Mouse (Mus musculus) mature B cell (primary cell): Measurements from ENCODE around the gene Alx3.

Experiments used
- in situ Hi-C: fragments of 300-500 bp; cut with MboI; formaldehyde crosslinking; loops from 2 replicates; pipeline ENCODE4 v1.14.3; 2019

Alx3 gene

DNA sequence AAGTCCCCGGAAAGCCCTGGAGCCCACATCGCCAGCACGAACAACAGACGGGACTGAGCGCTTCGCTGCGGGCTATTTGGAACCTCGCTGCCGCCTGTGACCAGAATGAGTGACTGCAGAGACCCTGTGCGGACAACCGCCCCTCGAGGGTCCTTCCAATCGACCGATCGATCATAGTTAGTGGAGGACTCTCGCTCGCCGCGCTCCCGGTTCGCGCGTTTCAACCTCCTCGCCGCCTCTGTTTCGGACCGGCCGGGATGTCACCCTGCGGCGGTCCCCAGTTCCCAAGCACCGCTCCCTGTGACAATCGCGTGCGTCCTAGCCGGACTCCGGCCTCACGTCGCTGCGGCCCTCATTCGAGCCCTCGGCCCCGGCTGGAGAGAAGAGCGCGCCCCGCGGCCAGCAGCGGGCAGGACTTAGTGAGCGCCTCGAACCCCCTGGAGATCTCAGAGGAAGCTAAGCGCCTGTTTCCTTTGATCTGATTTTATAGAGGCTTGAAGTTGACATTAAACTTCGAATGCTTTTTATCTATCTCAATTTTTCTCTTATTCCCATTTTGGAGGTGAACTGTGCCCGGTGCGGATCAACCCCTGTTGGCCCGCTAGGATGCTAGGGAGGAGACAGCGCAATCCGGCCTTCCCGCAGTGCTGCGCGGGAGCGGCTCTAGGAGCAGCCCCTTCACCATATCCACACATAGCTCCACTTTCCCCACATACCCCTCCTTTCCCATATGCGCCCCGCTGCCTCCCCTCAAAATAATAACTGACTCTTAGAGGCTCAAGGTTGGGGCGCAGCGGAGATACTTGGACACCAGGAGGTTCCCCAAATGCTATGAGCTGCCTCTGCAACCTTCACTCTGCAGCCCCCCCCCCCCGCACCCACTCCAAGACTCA is 11.7 kb upstream of the Alx3 start:
- in situ Hi-C loops, result no loop called here

DNA sequence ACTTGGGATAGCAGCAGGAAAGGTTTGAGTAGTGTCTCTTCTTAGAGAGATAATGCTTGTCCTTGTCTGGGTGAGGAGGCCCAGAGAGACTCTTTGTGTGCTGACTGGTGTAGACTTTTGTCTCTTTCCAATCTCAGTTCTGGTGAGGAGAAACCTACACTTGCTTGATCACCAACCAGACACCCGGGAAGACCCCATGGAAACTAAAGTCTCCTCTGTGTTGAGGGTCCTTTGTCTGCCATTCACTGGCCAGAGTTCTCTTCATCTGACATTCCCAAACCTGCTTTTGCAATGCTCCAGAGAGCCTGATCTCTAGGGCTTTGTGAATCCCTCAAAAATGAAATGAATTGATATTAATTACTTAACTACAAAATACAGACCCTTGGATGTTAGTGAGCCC is 10.9 kb upstream of the Alx3 start:
- in situ Hi-C loops, result no loop called here

DNA sequence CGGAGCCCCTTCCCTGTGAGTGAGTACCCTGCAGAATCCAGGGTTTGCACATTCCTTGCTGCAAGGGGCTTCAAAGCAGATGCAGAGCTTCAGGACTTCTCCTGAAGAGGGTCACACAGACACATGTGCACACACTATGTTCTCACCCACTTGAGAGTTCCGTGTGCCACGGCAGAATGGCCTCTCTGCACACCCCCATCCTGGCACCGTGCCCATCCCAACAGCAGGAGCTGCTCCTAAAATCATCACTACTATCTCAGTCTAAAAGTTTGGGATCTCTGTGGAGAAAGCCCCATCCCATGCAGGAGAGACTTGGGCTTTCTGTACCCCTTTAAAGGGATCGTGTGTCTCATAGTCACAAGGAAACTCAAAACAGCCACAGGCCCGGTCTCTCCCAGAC is 8.3 kb upstream of the Alx3 start:
- in situ Hi-C loops, result no loop called here

DNA sequence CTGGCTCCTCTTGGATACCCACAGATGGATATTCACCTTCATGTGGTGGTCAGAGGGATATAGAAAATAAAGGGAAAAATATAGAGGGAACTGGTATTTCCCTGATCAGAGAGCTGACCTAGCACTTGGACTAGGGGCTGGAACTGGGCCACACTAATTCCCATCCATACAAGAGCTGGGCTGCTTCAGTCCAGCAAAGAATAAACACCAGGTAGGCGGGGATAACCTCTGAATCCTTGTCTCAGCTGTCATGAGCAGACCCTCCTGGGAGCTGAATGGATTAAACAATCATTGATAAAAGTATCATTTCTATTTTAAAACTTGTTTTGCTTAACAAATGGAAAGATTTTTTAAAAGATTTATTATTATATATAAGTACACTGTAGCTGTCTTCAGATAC is 3.2 kb upstream of the Alx3 start:
- in situ Hi-C loops, result no loop called here

DNA sequence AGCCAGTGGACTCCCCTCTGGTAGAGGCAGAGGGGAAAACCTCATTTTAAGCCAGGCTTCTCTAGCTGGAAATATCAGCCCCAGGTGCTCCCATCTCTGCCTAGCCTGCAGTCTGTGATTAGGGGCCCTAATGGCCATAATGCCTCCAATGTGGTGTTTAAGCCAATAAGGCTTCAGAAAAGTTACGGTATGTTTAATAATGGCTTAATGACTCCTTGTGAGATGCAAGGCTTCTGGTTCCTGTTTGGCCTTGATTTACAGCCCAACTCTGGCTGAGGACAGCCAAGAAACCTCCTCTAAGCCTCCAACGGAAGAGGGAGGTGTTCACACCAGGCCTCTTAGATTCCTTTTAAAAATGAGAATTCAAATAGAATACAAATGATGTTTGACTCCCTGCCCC is 1.2 kb upstream of the Alx3 start:
- in situ Hi-C loops, result no loop called here

DNA sequence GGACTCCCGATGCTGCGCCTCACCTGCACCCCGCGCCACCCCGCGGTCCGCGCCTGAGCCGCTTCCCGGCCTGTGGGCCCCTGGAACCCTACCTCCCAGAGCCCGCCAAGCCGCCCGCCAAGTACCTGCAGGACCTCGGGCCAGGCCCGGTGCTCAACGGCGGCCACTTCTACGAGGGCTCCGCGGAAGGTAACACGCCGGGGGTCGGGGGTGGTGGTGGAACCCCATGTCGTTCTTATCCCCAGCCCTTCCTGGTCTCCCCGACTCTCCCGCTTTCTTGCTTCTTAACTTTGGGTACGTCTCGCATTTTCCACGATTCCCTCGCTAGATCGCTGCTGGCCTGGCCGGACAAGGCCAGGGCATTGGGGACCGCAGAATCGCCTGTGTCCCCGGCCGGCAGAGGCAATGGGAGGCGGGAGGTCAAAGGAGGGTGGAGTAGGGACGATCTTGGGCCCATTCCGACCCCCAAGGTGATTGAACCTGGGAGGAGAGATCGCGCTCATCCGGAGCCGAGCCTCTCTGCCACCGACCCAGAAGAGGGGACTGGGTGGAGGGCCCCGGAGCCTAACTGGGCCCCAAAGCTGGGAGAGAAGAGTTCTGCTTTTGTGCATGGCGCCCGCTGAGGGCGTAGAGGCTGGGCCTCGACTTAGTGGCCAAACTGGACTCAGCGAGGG is 570 bp downstream of the Alx3 start:
- in situ Hi-C loops, result no loop called here

DNA sequence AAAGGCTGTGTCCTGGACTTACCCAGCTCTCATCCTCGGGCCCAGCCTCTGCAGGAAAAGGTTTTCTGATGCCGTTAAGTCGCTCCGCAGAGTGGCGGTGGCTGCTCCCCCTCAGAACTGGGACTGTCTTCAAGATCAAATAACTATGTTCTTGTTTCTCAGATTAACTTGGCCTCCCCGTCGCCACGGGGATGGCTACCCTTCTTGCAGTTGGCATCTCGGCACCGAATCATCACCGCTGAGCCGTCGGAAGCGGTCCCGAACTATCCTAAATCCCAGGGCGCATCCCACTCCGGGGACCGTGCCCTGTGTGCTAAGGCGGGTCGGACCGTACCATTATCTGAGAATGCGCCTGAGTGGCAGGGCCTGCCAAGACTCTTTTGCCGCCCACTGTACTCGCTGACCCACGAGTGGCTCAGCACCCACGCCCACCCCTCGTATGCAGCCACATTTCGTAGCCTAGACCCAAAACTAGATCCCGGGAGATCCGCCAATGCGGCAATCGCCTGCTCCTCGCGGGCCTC is 1.2 kb downstream of the Alx3 start:
- in situ Hi-C loops, result no loop called here

DNA sequence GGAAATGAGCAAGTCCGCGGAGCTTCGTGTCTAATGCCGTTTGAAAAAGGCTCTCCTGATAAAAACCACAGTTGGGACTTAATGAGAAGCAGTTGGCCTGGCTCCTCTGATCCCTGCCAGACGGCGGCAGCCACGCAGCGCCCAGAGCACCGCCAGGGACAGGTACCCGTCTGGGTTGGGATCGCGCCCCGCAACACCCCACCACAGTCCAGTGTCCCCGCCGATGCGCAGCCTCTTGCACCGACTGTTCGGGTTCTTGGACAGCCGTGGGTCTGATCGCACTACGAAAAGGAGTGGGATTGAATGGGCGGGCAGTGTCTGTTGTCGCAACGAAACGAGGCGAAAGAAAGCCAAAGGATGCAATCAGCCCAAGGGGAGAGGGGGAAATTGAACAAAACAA is 1.7 kb downstream of the Alx3 start:
- in situ Hi-C loops, result no loop called here

DNA sequence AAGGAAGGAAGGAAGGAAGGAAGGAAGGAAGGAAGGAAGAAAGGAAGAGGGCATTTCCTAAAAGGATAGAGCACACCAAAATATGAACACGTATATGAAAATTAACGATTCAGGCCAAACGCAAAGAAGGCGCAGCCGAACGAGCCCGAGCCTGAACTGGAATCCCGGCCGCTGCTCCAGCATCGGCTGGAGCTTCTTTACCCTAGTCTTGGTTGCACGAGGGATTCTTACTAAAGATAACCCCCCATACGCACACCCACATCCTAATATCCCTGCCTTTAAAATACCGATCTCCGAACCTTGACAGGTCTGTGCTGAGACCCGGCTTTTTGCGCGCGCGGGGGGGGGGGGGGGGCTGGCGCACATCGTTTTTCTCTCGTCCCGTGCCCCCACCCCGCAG is 2.3 kb downstream of the Alx3 start:
- in situ Hi-C loops, result no loop called here

DNA sequence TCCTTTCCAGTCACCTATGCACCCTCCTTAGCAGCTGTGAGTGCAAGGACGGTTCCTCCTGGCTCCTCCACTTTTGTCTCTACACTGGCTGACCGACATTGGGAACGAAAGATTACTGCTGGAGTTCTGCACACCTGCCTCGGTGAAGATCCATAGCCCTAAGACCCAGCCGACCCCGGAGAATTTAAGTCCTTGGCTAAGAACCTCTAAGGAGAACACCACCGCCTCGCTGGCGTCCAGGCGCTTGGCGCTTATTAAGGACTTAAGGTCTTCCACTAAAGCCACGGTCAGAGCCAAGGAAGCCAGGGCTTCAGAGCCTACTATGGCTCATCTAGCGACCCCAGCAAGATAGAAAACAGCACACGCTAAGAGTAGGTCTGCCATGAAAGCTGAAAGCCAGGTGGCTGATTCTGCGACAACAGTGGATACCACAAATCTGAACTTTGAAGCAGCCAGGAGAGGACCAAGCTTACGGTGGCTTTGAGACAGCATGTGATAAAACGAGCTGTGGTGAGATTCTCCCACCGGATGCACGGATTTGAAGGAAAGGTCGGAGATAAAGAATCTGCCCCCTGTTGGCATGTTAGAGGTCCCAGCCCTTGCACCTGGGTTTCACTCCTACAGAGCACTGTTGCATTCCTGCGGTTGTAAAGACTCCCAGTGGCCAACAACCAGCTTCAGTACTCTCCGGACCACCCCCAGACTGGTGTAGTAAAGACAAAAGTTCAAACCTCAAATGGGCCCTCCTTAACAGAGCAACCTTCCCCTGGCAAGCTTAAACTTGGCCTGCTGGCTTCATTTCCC is 3.0 kb downstream of the Alx3 start:
- in situ Hi-C loops, result no loop called here

DNA sequence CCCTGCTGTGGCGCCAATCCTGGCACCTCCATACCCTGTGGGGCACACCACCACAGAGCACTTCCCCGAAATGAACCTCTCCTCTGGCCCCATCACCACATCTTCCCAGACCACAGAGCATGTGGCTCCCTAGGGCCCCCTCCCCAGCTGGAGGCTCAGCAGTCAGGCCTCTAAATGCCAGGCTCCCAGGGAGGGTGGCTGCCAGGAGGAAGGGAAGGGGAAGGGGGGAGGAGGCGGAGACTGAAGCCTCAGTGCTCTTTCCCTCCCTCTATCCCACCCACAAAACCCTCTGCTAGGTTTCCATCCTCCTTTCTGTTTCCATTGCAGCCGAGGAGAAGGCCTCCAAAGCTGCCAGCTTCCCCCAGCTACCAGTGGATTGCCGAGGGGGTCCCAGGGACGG is 5.3 kb downstream of the Alx3 start:
- in situ Hi-C loops, result no loop called here

DNA sequence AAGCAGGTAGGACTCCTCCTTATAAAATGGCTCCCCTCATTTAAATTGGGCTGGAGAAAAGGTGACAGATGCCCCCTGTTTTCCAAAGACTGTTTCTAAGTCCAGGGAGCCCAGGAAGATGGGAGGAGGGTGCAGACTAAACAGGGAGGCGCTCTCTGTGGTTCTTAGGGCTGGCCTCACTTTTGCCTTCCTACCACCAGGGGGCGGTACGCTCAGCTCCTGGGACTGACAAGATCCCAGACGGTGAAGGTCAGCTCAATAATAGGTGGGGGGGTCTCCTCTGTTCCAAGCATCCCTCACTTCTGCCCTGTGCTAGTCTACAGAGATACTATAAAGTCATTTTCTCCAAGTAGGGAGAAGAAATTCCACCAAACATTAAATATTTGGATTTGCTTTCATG is 10.5 kb downstream of the Alx3 start:
- in situ Hi-C loops, result no loop called here

DNA sequence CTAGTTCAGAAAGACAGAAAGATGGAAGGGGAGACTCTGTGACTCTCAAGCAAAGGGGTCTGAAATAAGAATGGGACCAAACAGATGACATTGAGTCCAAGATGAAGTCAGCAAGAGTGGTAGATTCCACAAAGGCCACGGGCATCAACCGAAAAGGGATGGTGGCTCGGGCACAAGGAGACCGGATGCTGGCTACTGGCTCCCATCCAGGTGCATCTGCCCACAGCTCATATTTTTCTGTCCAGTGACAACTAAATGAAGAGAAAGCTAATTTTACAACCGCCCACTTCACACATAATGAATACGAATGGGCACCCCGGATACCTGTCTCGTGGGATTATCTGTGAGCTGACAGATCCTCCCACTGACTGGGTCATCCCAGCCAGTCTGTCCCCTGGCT is 12.4 kb downstream of the Alx3 start:
- in situ Hi-C loops, result no loop called here

DNA sequence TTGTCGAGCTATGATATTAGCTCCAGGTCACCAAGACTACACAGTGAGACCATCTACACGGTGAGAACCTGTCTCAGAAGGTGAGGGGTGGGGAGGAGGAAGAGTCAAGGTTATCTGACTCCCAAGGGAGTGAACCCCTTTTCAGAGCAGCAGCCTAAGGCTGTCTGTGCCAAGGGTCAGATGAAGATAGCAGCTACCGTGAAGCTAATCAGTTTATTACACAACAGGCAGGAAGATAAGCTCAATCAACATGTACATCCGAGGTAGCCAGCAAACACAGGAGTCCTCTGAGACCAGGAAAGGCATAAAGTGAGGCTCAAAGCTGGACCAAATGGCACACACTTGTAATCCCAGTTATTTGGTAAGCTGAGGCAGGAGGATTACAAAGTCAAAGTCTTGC is 14.0 kb downstream of the Alx3 start:
- in situ Hi-C loops, result no loop called here

DNA sequence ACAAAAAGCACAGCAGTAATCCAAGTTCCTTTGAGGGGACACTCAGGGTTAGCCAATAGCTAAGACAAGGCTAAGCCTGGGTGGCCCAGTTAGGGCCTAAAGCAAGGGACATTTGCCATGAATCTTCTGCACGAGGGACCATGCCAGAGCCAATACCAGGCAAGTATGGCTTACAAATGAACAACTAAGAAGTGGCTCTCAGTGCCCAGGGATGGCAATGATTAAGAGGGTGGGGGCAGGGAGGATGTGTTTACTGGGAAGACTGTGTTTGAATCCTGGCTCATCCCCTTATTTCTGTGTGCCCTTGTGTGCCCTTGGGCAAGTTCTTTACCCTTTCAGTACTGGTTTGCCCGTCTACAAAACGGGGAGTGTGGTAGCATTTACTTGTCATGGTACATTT is 14.5 kb downstream of the Alx3 start:
- in situ Hi-C loops, result no loop called here

DNA sequence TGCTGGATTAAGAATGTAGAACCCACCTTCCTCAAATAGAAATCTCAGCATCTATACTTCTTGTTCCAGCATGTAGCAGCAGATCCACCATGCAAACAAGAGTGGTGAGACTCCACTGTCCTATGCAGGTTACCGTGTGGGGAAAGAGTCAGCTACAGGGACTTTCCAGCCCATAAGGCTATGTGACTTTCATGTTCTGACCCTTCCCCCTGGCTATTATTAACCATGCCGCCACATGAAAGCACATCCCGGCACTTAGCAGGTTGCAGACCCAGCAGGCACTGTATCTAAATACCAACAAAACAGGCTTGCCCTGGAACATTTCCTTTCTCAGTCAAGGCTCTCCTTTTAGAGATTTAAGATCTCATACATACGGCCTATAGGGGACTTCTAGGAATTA is 16.6 kb downstream of the Alx3 start:
- in situ Hi-C loops, result no loop called here

DNA sequence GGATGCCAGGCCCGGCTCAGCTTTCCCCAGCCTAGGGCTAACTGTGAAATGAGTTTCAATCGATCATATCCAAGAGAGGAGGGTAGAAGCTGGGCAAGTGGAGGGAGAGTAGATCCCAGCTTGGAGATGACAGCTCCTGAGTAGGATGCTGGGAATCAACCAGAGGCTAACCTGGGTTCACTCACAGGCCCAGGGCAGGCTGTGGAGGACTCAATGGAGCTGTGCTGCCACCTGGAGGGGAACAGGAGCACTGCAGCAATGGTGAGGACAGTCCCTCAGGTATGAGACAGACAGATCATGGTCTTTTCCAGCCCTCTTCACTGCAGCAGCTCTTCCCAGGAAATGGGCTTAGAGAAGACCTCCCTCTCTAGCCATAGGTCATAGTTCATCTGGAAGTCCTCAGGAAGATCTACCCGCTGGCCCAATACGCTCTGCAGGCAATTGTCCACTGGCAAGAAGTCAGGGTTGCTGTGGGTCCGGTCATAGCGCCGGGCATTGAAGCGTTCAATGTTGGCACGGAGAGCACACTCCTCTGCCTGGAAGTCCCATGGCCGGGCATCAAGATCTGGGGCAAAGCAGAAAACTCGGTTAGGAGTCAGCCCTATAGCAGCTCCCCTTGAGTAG is 18.2 kb downstream of the Alx3 start:
- in situ Hi-C loops, result no loop called here

DNA sequence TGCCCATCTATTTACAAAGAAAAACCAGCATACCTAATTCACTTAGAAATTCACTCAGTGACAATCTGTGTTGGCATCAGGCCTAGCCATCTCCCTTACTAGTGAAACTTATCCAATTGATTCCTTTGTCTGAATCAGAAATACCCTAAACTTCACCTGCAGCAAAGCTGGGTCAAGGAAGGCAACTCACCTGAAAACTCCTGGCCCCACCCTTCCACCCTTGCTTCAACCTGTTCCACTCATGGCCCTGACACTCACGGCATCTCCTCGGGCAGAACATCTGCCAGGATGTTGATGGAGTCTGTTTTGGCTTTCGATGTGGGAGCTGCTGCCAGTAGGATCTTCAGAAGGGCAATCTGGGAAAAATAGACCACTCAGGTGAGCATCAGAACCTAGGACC is 23.0 kb downstream of the Alx3 start:
- in situ Hi-C loops, result no loop called here

DNA sequence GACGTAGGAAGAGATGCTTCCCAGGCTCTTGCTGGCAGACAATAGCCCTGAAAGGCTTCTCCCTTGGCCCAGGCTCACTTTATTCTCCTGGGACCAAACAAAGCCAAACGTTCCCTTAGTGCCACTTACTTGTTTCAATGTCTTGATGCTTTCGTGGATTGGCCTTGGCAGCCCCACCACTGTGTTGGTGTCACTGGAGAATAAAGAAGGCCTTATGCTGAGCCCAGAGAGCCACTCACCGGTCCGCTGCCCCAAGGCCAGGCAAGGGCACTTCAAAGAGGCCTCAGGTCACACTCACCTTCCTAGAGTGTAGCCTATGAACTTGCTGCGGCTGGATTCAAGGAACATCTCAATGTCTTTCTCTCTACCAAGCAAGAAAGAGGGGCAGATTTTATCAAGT is 25.1 kb downstream of the Alx3 start:
- in situ Hi-C loops, result no loop called here

DNA sequence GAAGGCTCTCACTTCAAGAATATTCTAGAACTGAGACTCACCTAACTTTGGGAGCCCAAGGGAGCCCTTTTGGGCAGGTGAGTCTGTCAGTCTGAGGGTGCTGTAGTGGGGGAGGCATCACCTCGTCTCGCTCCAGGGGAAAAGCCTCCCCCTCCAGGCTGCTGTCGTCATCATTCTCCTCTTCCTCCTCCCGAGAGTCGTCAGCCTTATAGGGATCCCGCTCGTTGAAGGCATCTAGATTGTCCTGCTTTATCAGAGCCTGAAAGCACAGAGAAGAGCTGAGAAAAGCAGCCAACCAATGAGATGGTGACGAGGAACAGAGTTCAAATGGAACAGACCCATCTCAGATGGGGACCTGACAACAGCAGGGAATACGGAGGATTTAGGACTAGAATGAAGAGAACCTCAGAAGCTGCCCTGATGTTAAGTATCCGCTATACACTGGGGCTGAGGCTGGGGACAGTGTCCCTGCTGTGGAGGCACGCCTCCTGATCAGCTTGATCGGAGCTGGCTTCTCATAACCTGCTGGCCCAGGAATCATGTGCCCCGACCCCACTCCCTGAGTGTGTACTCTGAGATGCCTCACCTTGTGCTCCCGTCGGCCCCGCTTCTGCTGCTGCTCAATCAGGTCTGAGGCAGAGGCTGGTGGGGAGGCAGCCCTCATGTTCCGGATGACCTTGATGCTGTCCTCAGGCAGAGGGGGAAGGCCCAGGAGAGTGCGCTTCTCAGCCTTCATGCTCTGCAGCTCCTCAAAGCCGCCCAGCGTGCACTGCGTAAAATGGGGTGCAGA is 26.6 kb downstream of the Alx3 start:
- in situ Hi-C loops, result no loop called here

DNA sequence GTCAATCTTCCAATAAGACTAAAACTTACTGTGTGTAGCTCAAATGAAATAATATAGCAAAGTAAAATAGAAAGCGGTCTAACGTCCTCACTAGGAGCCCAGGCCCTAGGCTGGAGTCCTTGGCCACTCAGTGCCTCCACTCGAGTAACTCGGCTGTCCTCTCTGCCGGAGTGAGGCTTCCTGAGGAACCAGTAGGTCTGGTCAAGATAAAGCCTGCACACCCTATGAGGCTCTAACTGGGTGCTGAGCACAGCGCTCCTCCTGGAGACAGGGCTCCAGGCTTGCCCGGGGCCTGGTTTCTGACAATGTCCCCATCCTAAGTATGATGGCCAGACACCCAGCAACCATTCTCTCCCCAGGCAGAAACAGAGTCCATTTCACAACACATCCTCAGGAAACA is 27.7 kb downstream of the Alx3 start:
- in situ Hi-C loops, result no loop called here
